Mouse (Mus musculus) lung, postnatal 0 days (tissue): ENCODE data around the gene Zfp101.
A peak's percentile ranks its signal among the peaks of the same experiment; 100 is the strongest.

Experiments used
- CTCF ChIP-seq: IDR thresholded peaks from 2 replicates; pipeline ENCODE4 v1.5.1; 2016; ENCODE audit warnings: antibody characterized with exemption, mild to moderate bottlenecking
- EP300 ChIP-seq: IDR thresholded peaks from 2 replicates; pipeline ENCODE4 v1.6.1; 2016; ENCODE audit warnings: antibody characterized with exemption, mild to moderate bottlenecking, control low read depth

DNA sequence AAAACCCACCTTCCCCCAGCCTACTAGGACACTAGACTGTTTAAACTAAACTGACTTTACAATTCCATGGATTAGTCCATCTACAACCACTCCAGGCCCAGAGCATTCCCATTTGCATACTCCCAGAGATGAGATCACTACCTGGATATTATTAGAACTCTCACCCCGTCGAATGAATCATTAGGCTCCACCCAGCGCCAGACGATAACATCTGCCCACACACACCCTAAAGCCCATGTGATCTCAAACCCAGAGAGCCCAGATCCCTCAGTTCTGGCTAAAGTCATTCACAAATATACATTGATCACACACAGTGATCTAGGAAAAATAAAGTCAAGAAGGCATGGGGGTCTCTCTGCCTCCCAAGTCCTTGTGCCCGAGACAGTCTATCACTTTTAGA lies 45.5 kb upstream of the Zfp101 start:
- TF ChIP-seq CTCF: no peak
- peak; percentile 19; the same call in 1 of the 2 replicates for TF ChIP-seq EP300
